Mouse (Mus musculus): ENCODE results near the gene Hapln3. TPM values are rescaled to one million over a fixed set of nuclear protein-coding genes. Genes with fewer than 3 reads are reported as not detected.

The Hapln3 gene
- 1 to 10 TPM in 1 of 2 experiments, under 1 TPM in 1; 0.63 to 1.0 TPM for total RNA-seq (2021)
- 1.5 and 2.2 TPM in 2 replicates for polyA plus RNA-seq (2012; rRNA removed)
- long read RNA-seq, partial matches to known transcripts: 1 of 3 reads
- long read RNA-seq, other reads (novel, unspliced or antisense): 1 of 3 reads

DNA sequence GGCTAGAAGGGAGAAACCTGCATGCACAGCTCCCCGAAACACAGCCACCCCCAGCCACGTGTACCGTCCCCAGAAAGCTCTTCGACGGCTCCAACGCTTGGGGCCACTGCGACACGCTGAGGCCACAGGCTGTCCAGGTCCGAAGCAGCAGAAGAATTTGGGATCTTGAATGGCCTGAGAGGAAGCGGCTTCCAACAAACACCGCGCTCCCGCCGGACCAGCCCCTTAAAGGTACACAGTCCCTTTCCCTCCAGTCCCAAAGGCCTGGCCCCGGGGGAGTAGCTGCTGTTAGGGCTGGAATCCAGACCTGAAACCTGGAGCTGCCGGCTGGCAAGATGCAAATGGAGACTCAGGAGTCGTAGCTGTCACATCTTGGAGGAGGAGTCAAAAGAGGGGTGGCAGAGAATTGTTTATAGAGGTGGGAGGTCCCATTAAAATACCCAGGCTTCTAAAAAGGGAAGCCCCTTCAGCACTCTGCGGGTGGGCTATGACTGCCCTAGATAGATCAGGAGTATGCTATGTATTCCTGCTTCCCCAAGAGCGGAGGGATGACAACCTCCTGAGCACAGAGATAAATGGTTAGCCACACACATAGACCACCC, at the start of gene Hapln3:
TSS of gene Hapln3 (minus strand) at position 176 of the 602 bp plus-strand sequence.
- DNase-seq: peak; percentile 53

DNA sequence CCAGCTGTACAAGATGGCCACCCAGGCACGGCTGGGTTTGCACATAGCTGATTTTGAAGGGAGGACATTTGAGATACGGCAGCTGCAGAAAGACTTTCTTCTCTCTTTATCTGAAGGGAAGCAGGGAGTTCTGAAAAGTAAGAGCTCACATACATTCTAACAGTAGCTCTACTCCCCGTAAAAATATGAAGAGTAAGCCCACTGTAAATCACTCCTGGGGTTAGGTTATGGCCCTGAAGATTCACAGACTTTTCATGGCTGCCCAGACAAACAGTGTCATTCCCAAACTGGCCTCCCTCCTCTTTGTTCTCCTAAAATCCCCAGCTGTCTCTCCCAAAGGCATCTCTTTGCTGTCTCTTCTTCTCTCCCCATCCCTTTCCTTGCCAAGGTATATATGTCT, 43.0 kb upstream of the Hapln3 start:
- no peak for DNase-seq

DNA sequence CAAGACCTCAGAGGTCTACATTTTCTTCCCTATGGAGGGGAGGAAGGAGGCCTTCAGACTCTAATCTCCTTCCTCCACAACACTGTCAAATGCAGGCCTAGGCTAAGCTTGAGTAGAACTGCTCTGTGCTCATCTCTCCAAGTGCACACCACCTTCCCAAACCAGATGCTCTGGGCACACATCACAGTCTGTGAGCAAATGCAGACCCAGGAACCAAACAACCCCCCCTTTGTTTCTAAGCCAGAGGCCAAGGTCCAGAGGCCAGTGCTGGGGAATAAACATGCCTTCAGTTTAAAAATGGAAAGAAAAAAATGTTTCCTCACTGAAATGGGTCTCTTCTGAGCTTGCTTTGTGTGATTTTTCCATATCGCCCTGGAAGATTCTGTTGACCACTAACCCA, 41.0 kb upstream of the Hapln3 start:
- no peak for DNase-seq

DNA sequence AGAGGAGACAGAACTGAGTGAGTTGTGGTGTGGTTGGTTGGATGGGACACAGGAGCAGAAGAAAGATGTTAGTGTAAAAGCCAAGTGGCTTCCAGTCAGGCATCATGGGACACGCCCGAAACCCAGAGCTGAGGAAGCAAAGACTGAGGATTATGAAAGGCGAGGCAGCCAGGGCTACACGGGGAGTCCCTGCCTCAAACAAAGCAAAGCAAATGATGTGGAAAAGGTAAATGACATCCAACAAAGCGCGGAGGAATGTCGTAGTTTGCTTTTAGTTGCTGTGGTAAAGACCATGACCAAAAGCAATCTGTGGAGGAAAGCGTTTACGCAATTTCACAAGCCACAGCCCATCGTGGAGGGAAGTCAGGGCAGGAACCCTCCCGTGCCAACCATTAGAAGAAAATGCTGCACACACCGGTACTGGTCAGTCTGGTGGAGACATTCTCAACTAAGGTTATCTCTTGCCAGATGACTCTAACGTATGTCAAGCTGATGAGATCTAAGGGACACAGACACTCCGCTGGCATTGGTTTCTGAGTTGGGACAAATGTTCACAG, 36.3 kb upstream of the Hapln3 start:
- no peak for DNase-seq

DNA sequence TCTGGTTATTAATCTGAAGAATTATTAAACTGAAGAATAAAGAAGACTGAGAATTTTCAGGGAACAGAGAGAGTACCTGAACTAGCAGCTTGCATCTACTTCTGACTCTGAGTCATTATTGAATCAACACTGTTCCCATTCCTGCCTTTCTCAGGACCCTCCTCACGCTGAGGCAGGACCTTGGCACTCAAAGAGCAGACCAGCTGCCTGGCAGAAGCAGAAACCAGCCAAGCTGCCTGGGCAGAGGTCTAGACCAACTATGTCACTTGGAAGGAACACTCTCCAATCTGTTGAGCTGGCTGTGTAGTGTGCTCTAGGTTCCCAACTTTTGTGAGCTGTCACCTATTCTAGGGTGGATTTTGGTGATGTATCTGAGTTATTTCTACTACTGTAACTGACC, 28.6 kb upstream of the Hapln3 start:
- DNase-seq: no peak

DNA sequence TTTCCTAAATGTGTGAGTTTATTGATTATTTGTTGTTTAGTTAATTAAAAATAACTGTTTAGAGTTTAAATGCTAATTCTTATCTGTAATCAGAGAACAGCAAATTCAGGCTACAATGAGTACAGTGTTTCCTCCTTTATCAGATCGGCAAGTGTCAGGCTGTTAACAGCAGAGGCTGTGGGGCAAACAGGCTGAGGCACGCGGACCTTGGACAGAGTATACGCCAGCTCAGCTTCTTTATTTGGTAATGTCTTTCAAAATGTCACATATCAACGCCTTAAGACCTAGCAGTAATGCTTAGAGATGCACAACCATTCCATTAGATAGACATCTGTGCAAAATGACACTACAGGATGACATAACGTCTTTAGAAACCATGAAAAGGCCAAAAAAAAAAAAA, 18.7 kb upstream of the Hapln3 start:
- DNase-seq: no peak

DNA sequence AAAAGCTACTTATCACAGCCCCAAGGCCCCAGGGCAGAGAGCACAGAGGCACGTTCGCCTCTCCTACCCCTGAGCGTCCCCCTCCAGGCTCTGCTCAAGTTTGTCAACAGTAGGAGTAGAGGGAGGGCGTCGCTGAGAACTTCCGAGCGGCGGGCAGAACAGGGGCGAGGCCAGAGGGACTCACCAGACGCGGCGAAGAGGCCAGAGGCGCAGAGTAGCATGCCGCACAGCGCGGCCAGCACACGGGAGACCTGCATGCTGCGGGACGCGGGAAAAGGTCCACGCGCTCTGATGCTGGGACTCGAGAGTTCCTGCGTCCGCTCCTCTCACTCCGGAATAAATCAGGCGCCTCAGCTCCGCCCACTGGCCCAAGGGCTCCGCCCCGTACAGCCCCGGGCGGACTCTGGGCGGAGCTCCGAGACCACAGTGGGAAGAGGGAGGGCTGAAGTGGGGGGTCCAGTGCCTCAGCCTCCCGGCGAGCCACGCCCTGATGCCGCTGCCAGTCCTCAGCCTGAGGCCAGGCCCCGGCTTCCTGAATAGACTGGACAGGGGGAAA, 18.0 kb upstream of the Hapln3 start, which contains the start of gene Mfge8:
TSS of gene Mfge8 (minus strand) at position 350 of the 556 bp plus-strand sequence.
- DNase-seq: peak; percentile 96

DNA sequence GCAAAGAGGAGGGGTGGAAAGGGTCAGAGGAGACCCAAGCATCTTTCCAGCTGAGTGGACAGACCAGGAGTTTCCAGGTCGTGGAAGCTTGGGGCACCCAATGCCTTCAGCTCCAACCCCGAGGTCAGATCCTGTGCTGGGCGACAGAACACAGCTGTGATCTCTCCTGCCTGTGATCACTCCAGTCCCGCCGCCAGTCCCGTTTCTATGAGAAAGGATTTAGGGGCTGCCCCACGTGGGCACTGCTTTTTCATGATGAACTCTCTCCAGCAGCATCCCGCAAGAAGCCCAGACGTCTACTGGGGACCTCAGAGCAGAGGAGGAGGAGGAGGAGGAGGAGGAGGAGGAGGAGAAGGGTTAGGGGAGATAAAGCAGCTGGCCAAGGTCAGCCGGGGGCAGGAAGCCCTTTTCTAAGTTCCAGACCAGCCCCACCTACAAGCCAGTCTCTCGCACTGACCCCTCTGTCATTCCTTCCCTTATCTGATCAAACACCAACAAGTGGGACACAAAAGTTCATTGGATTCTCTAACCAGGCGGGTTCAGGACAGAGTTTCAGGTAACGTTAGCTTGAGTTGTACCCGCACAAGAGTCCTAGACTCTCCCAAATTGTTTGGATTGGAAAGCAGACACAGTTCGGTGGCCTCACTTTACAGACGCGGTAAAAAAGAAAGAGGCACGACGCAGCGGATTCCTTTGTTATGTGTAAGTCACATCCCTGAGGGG, 17.3 kb upstream of the Hapln3 start:
- no peak for DNase-seq

DNA sequence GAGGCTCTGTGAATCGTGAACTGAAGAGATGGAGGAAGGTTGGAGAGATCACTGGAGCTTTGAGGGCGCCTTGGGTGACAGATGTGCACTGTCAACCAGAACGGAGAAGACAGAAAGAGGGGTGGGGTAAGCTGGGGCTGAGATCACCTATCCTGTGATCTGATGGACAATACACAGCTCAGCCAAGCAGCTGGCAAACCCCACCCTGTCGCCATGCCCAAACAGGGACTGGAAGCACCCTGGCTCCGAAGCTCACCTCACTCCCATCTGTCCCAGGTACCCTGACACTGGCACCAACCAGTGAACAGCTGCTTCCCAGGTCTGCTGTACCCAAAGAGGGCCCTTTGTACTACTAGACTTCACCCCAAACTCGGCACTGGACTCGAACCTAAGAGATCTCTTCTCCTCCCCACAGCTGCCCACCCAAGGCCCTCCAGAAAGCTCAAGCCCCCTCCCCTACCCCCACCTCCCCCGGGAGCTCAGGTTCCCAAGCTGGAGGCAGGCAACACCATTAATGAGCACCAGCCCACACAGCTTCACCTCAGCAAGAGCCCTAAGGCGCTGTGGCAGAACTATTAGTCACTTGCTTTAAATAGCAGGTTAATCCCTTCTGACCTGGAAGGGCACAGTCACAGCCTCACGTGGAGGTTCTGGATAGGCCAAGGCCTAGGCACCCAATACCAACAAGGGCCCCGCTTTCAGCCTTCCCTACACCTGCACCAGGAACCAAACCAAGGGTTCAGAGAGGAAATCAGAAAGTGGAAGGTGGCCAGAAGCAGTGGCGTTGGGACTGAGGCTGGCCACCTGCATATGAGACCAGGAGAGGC, 16.4 kb upstream of the Hapln3 start:
- peak; percentile 54 for DNase-seq

DNA sequence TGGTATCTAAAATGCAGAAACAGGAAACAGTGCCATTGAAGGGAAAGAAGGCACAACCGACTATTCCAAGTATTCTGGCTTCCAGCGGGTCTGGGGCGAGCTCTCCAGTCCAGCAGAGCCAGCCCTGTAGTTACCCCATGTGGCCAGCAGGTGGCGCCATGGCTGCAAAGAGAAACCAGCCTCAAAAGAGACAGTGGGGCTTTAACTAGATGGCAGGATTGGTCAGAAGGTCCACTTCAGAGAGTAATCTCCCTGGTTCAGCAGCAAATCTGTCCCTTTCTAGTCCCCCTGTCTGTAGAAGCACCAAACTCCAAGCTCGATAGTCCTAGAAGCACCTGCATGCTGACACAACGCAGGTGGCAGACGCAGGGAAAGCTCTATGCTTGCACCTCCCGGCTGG, 10.1 kb upstream of the Hapln3 start:
- DNase-seq: peak; percentile 79

DNA sequence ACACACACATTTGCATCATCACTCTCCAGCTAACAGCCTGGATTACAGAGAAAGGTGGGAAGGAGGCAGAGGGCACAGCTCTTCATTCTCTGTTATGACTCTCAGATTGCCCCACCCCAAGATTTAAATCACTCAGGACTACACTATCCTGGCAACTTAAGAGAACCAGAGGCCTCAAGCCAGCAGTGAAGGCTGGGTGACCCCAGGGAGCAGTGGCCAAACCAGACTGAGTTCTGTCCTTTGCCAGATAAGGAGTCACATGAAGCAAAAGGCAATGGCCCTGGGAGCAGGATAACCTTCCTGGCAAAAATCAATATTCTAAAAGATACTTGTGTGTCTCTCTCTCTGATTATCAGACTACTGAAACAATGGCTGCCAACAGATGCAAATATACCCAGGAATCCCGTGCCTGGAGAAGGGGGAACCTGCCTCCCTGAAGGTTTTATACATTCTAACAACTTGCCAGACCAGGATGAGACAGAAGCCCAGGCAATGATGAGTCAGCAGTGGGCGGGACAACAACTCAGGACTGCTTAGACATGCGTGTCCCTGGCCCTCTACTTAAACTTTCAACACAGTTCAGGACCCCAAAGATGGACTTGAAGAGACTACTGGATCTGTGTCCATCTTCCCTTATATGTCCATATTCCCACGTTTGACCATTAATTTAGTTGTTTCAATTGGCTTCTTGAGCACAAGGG, 9.2 kb upstream of the Hapln3 start:
- peak; percentile 63 for DNase-seq

DNA sequence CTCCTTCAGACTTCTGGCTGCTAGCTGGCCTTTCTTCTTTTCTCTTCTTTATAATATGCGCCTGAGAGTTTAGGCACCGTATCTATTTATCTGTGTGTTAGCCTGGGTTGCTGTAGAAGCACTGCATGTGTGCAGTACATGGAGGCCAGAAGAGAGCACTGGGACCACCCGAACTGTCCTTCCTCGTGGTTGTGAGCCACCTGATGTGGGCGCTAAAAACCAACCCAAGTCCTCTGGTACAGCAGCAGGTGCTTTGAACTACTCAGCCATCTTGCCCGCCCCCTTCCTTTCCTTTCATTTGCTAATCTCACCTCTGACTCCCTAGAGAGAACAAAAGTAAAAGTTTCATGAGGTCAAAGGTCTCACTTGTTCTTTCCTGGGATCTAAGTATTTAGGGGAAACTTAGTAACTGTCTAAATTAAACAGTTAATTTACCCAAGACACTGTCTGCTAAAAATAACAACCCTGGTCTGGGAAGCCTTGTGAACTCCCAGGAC, 8.6 kb upstream of the Hapln3 start:
- no peak for DNase-seq

DNA sequence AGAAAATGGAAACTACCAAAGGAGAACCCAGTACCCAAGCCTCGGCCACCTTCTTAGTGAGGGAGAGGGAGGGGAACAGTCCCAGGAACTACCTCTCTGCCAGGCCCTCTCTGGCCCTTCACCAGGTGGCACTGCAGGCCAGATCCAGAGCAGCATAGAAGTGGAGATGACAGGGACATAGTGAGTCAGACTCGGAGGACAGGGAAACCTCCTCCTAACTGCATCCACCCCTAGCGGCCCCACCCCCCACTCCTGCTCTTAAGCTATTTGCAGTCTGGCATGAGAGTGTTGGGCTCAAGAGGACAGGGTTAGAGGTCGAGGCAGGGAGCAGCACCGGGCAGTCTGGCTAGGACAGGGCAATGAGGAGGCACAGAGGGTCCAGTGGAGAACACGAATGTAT, 2.6 kb upstream of the Hapln3 start:
- DNase-seq: no peak

DNA sequence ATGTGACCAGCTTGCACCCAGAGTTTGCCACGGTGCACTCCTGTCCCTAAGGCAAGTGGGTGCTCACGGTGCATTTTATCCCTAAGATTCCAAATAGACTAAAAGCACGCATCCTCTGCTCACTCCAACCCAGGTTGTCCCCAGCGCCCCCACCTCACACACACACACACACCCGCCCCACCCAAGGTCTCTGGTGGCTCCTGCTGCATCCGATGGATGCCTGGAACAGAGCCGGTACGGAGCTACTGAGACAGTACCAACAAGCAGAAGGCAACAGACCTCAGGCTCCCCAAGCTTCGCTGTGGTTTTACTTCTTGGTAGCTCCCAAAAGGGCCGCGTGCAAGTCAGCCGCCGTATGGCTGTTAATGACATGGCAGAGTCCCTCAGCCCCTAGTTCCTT, 433 bp downstream of the Hapln3 start:
- no peak for DNase-seq

DNA sequence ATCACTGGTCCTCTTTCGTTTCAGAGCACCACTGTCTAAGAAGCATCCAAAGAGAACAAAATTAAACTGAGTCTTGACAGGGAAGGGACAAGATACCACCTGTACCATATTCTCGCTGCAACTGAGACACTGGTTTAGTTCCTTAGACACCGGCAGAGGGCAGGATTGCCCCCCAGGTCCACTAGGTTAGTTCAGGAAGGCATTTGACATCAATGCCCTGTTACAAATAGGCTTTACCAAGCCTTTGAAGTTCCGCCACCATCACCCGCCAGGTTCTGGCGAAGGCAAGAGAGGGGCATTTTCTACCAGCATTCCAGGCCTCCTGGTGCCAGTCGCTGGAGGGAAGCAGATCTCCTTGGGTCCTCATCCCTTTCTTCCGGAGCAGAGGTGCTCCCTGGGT, 935 bp downstream of the Hapln3 start:
- DNase-seq: no peak

DNA sequence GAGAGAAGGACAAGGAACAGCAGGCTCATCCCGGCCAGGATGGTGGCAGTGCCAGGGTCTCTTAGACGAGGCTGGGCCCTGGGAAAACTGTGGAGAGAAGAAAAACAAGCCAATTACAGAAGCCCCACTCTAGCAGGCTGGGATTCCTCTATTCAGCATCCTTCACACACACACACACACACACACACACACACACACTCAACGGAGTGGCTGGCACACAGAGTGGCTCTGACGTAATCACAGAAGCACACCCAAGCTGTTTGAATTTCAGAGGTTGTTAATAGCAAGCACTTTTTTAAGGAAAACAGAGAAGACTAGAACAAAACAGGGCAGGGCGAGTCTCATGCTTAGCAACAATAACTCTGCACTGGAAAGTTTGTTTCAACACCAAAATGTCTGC, 7.4 kb downstream of the Hapln3 start:
- no peak for DNase-seq

DNA sequence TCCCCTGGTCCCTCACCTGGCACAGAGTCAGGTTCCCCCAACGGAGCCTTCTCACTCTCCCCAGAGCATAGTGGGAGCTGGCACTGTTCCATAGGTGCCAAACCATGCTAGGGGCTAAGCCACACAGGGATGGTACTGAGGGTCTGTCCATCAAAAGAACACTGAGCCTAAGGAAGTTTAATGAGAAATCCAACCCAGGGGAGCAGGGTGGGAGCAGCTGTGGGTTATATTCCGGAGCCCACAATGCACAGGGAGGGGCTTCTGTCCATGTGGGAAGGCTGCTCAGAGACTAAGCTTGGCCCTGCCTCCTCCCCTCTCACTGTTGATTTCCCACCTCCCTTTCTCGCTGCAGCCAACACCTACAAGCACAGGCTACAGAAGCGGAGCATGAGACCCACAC, 17.0 kb downstream of the Hapln3 start:
- DNase-seq: no peak

DNA sequence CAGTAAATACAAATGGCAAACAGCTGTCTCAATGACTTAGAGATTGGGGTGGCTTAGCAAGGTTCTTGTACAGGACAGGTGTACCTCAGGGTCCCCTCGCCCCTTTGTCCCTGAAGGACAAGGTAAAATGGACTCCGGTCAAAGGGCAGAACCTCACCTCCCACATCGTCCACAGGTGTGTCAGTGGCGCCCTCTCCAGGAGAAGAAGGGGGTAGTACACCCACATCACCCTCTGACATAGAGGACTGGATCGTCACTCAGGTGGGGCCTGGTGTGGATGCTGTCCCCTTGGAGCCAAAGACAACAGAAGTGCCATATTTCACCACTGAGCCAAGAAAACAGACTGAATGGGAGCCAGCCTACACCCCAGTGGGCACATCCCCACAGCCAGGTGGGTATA, 34.3 kb downstream of the Hapln3 start:
- no peak for DNase-seq

DNA sequence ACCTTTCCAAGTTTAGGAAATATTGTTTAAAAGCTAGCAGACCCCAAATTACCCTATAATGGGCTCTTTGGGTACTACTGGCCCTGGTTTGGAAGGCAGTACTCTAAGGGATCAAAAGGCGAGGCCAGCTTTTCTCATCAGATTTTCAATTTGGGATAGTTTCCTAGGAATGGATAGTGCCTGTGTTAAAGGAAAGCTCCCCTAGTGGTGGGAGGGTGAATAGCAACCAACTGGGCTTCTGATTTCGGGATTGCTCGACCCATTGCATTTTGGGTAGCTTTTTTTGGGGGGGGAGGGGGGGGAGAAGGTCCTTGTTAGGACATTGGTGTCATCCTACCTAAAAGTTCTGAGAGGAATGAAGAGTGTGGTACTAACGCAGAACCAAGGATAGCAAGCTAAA, 41.7 kb downstream of the Hapln3 start:
- peak; percentile 5 for DNase-seq

DNA sequence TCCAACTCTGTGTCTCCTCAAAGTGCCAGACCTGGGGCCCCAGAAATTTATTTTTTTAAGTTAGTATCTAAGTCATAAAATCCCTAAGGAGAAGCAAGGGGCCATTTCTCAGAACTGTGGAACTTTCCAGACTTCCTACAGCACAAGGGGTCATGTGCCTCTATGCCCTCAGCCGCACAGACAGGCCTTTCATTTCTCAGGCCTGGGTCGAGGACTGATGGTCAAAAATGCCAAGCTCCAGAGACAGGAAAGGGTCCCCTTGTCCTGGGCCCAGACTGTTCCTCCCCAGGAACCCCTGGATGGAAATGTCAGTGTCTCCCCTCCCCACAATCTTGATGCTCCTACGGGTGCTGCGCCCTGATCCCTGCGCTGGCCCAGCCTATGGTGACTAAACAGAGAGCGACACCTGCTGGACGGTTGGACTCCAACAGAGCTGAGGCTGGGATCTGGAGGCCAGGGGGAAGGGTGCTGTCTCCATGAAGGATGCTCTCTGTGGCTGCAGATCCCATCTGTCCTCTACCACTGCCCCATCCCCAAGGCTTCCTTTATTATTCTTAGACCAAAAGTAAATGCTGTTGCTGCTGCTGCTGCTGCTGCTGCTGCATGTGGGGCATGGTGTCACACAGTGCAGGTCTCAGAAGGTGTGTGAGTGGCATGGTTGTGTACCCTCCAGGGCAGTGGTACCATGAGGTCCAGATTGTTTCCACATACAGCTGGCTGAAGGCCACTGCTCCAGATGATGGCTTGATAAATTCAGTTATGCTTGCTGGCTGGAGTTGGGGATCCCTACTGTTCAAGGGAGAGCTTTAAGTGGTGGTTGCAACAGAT, 50.0 kb downstream of the Hapln3 start:
- peak; percentile 58 for DNase-seq
